Mouse (Mus musculus): ENCODE measurements around the gene Cbx3.

DNA sequence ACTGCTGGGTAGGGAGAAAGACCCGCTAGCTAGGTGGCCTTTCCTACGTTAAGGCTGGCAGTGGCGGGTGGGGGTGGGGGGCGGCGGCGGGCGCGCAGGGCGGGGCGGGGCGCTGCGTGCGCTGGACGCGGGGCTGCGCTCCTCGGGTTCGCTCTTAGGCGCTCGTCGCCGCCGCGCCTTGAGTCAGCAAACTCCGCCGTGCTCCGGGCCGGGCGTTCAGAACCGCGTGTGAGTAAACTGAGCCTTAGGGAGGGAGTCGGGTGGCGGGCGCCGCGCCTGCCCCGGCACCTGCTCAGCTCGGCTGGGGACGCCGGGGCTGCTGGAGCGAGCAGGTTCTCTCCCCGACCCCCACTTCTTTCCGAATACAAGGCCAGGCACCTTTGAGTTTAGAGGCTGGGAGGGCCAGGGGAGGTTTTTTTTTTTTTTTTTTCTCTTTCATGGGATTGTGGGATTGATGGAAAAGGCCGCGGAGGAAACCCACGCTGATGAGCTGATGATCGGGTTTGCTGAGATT is 53.7 kb downstream of the Cbx3 start, which contains the start of gene Snx10:
- TF ChIP-seq CTCF (IDR thresholded peaks at IDR 0.05; ENCODE audit: low read depth) = no peak
- no peak for TF ChIP-seq EP300 (IDR thresholded peaks at IDR 0.05; ENCODE audit: low read depth)
